Mouse (Mus musculus) megakaryocyte, embryonic 14.5 days (primary cell): ENCODE measurements around the gene Gpi1.

Experiments used
- FLI1 ChIP-seq: IDR thresholded peaks from 2 replicates; pipeline ENCODE4 v1.6.1; 2012; ENCODE audit warnings: low read length, inconsistent platforms, mixed read lengths
- GATA1 ChIP-seq: IDR thresholded peaks from 3 replicates; pipeline ENCODE4 v1.6.1; 2012; ENCODE audit warnings: mixed read lengths, low read length, inconsistent platforms, borderline replicate concordance

DNA sequence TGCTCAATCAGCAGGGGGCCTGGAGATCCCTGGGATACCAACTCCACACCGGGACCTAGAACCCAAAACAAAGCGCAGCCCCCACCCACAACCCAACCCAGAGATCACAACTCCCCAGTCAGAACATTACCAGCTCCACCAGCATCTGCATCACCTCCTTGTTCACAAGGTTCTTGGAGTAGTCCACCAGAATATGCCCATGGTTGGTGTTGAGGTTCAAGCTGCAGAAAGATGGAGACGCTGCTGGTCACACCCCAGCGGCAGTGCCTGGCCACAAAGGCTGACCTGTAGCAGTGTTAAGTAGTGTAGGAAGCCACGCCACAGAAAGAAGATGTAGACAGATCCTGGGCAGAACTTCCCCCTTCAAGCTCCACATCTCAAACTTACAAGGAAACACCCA is 983 bp downstream of the Gpi1 start:
- TF ChIP-seq GATA1 (no peak), FLI1 (no peak)
